Mouse (Mus musculus) lung, postnatal 0 days (tissue): Measurements from ENCODE around the gene Olfr521.
"Not testable (repeated sequence)": the region's sequence is repeated elsewhere in the genome, so short reads cannot be mapped to it uniquely, and the experiment has no call there.

ENCODE experiments used
- CTCF ChIP-seq: IDR thresholded peaks from 2 replicates; pipeline ENCODE4 v1.5.1; 2016; ENCODE audit warnings: antibody characterized with exemption, mild to moderate bottlenecking
- EP300 ChIP-seq: IDR thresholded peaks from 2 replicates; pipeline ENCODE4 v1.6.1; 2016; ENCODE audit warnings: antibody characterized with exemption, mild to moderate bottlenecking, control low read depth

DNA sequence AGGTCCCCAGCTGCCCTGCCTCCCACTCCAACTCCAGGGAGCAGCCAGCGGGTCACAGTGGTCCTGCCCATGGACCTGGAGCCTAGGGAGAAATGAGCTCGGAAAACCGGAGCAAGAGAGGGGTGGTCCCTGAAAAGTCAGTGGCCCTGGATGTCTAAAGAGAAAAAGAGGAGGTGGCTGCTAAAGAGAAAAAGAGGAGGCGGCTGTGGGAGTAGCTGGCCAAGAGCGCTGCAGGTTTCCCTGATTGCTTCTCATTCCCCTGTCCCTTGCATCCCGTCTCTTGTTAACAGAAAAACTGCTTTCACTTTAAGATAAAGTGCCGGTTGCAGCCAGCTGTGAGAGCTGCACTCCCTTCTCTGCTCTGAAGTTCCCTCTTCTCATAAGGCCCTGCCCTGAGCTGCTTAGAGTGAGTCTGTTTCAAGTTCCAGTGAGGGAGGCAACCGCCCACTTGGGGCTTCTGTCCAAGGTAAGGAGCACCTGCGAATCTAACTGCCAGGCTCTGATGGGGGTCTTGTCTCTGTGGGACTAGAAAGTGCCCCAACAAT, 54.9 kb downstream of the Olfr521 start:
- not testable (repeated sequence) for TF ChIP-seq CTCF, EP300
